Mouse (Mus musculus): ENCODE measurements around the gene Gm20388. TPM values are rescaled to one million over a fixed set of nuclear protein-coding genes. Genes with fewer than 3 reads are reported as not detected.

The Gm20388 gene
- polyA plus RNA-seq (2017; shearing (Covaris generic)): 7.1 TPM

GRCm38 (mm10) chr8:119910547-119911257 is at the start of gene Gm20388:
TSS of gene Gm20388 (plus strand) at chr8:119910841.

GRCm38 (mm10) chr8:119861706-119862389 is 48.8 kb upstream of the Gm20388 start, which contains the start of gene Klhl36:
TSS of gene Klhl36 (plus strand) at chr8:119862266.

GRCm38 (mm10) chr8:119909944-119910546 is 596 bp upstream of the Gm20388 start, which contains the start of gene Usp10:
TSS of gene Usp10 (plus strand) at chr8:119910360.

GRCm38 (mm10) chr8:119992249-119992648 is 81.6 kb downstream of the Gm20388 start, which contains the start of gene Crispld2:
TSS of gene Crispld2 (plus strand) at chr8:119992438.

GRCm38 (mm10) chr8:120101068-120101972 is 190.7 kb downstream of the Gm20388 start, which contains the start of gene Zdhhc7:
TSS of gene Zdhhc7 (minus strand) at chr8:120101482.

GRCm38 (mm10) chr8:120113758-120114255 is 203.2 kb downstream of the Gm20388 start, which contains the start of gene 6430548M08Rik:
TSS of gene 6430548M08Rik (plus strand) at chr8:120114152.

GRCm38 (mm10) chr8:120177318-120178123 is 266.9 kb downstream of the Gm20388 start, which contains the start of gene Fam92b:
TSS of gene Fam92b (minus strand) at chr8:120177466.

GRCm38 (mm10) chr8:120227891-120228591 is 317.4 kb downstream of the Gm20388 start, which contains the start of gene Gse1:
TSS of gene Gse1 (plus strand) at chr8:120228456.

GRCm38 (mm10) chr8:120588908-120589771 is 678.5 kb downstream of the Gm20388 start, which contains the start of gene Gins2:
TSS of gene Gins2 (minus strand) at chr8:120589304.

GRCm38 (mm10) chr8:120647532-120647931 is 736.9 kb downstream of the Gm20388 start, which contains the start of gene 1190005I06Rik:
TSS of gene 1190005I06Rik (minus strand) at chr8:120647632.

GRCm38 (mm10) chr8:120667561-120668373 is 757.1 kb downstream of the Gm20388 start, which contains the start of the genes Gm27021 and Cox4i1:
TSS of gene Gm27021 (minus strand) at chr8:120668079.
TSS of gene Cox4i1 (plus strand) at chr8:120668222.

GRCm38 (mm10) chr8:120668374-120668905 is 757.8 kb downstream of the Gm20388 start, which contains the start of gene Emc8:
TSS of gene Emc8 (minus strand) at chr8:120668573.

GRCm38 (mm10) chr8:120735770-120736481 is 825.3 kb downstream of the Gm20388 start, which contains the start of gene Irf8:
TSS of gene Irf8 (plus strand) at chr8:120736358.

GRCm38 (mm10) chr8:121084210-121084951 is 1173.7 kb downstream of the Gm20388 start, which contains the start of gene Foxf1:
TSS of gene Foxf1 (plus strand) at chr8:121084386.

GRCm38 (mm10) chr8:121107668-121108656 is 1197.3 kb downstream of the Gm20388 start, which contains the start of gene Mthfsd:
TSS of gene Mthfsd (minus strand) at chr8:121108392.

